Mouse (Mus musculus) cerebellum, adult 8-10 months (tissue): ENCODE results near the gene Kmt5a.
A peak's percentile ranks its signal among the peaks of the same experiment; 100 is the strongest.

Source experiments
- DNase-seq: peaks from one replicate; pipeline ENCODE4 v3.0.0; 2022

Kmt5a gene

GRCm38 (mm10) chr5:124439447-124440093 lies at the start of gene Kmt5a:
Gene Kmt5a, plus strand, starts transcription at chr5:124439930.
- peak; percentile 97 for DNase-seq

- DNase-seq = no peak
These were observed 47.3 kb upstream of the Kmt5a start for GRCm38 (mm10) chr5:124392412-124392811.

- no peak for DNase-seq
These were observed 46.0 kb upstream of the Kmt5a start for GRCm38 (mm10) chr5:124393726-124394125.

- no peak for DNase-seq
These were observed 28.9 kb upstream of the Kmt5a start for GRCm38 (mm10) chr5:124410808-124411207.

GRCm38 (mm10) chr5:124412163-124412562 lies 27.6 kb upstream of the Kmt5a start:
- no peak for DNase-seq

- no peak for DNase-seq
These were observed 20.8 kb upstream of the Kmt5a start for GRCm38 (mm10) chr5:124418903-124419302.

GRCm38 (mm10) chr5:124421786-124422185 lies 17.9 kb upstream of the Kmt5a start:
- no peak for DNase-seq

- DNase-seq = no peak
These were observed 15.5 kb upstream of the Kmt5a start for GRCm38 (mm10) chr5:124424200-124424722.

GRCm38 (mm10) chr5:124424723-124425411 lies 14.9 kb upstream of the Kmt5a start:
- DNase-seq = no peak

GRCm38 (mm10) chr5:124425412-124426259 lies 14.1 kb upstream of the Kmt5a start, which contains the start of gene Sbno1:
Gene Sbno1, minus strand, starts transcription at chr5:124426001.
- DNase-seq = peak; percentile 93

GRCm38 (mm10) chr5:124426475-124427071 lies 13.2 kb upstream of the Kmt5a start:
- no peak for DNase-seq

GRCm38 (mm10) chr5:124432398-124433012 lies 7.2 kb upstream of the Kmt5a start:
- peak; percentile 73 for DNase-seq

GRCm38 (mm10) chr5:124433048-124433447 lies 6.7 kb upstream of the Kmt5a start:
- no peak for DNase-seq

- DNase-seq = no peak
These were observed 1.5 kb upstream of the Kmt5a start for GRCm38 (mm10) chr5:124438229-124438628.

GRCm38 (mm10) chr5:124438746-124439145 lies 984 bp upstream of the Kmt5a start:
- DNase-seq = no peak

GRCm38 (mm10) chr5:124440094-124440701 lies 468 bp downstream of the Kmt5a start:
- peak; percentile 66 for DNase-seq

- DNase-seq = no peak
These were observed 2.9 kb downstream of the Kmt5a start for GRCm38 (mm10) chr5:124442628-124443027.

- no peak for DNase-seq
These were observed 4.5 kb downstream of the Kmt5a start for GRCm38 (mm10) chr5:124444208-124444607.

GRCm38 (mm10) chr5:124444661-124445561 lies 5.2 kb downstream of the Kmt5a start:
- DNase-seq = peak; percentile 69

GRCm38 (mm10) chr5:124445621-124446293 lies 6.0 kb downstream of the Kmt5a start:
- DNase-seq = peak; percentile 44
